Mouse (Mus musculus): ENCODE data around the gene Apbb1ip.

DNA sequence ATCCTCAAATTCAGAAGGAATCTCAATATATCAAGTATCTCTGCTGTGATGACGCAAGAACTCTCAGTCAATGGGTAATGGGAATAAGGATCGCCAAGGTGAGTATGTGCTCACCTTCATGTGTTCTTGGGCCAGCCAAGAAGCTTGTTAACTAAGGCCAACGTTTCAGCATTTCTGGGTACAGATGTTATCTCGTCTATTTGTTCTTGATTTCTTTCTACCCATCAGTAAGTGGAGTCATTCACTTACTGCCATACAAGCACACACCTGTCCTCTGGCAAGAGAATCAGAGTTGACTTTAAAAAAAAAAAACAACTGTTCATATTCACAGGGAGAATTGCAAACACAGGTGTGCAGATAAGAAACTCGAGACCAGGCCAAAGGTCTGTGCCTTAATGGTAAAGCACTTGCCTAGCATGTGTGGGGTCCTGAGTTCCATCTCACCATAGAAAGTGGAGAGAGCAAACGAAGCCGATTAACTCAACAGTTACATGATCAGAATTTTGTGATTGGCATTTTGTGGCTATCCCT, 93.1 kb downstream of the Apbb1ip start:
- TF ChIP-seq GATA1 (IDR thresholded peaks at IDR 0.05; ENCODE audit: borderline replicate concordance, low read length): no peak
- TF ChIP-seq FLI1 (IDR thresholded peaks at IDR 0.05; ENCODE audit: low read length): no peak

All from megakaryocyte, embryonic 14.5 days (primary cell).